Comparison of ENCODE assay signal across 8 mouse cellular contexts in the genomic region with DNA sequence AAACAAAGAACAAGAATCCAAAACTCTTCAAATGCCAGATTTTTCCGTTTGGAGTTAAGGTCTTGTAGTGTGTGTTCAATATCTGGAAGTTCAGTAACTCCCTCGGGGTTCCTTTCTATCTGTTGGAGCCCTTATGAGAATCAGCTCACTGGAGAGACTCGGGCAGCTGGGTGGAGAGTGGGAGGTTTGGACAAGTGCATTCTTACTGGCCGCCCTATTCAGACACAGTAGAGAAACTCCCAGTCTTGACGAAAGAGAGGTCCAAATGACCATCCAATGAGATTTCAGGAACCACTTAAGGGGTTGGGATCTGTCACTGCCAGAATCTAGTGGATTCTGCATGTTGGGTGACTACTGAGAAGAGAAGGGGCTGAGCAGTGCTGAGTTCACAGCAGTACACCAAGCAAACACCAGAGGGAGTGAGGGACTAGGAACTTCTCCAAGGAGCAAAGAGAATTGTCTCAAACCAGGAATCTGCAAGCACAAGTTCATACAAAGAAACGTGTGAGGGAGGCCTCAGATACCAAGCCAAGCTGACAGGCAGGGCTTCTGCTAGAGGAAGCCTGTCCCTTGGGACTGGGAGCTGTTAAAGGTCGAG.
A peak's percentile ranks its signal among the peaks of the same experiment; 100 is the strongest.
DNase-seq lines count a peak whose midpoint lies in the region; ATAC-seq and TF ChIP-seq lines count a peak whose summit lies in the region.
"Had no signal": no experiment of that assay in that cellular context is flagged by ENCODE, and none has a peak within 500 bp of the region (broad histone marks: within the 10 kb centered on the region; RNA-seq: fewer than 3 reads in every experiment).

No protein-coding gene starts in this region.

- H3K4me3 ChIP-seq in ES-Bruce4 (ENCODE audit: low read depth, low read length) = no peak overlapping the region
- no peak overlapping the region for H3K4me3 ChIP-seq in neural tube, embryonic 14.5 days (ENCODE audit: low read depth, low read length)
- H3K4me3 ChIP-seq: erythroblast, embryonic 14.5 days had no signal

- H3K36me3 ChIP-seq in ES-Bruce4 (ENCODE audit: control insufficient read depth, insufficient read depth, low read length, poor library complexity, severe bottlenecking) = no peaks in the 10 kb centered on the region
- H3K36me3 ChIP-seq in neural tube, embryonic 14.5 days (ENCODE audit: control insufficient read depth, insufficient read depth, low read length) = no peaks in the 10 kb centered on the region

- peak; percentile 68; the same call in 1 of the 2 replicates for ATAC-seq in neural tube, embryonic 14.5 days (ENCODE audit: low read depth)

- H3K4me1 ChIP-seq in ES-Bruce4 (ENCODE audit: control insufficient read depth, insufficient read depth, low read length) = no peaks in the 10 kb centered on the region
- H3K4me1 ChIP-seq in neural tube, embryonic 14.5 days (ENCODE audit: control insufficient read depth, insufficient read depth, low read length) = no peaks in the 10 kb centered on the region

- no peak overlapping the region for H3K9ac ChIP-seq in ES-Bruce4 (ENCODE audit: low read depth, poor library complexity, severe bottlenecking)
- H3K9ac ChIP-seq in neural tube, embryonic 14.5 days (replicated peaks; ENCODE audit: low read depth, low read length) = no peak overlapping the region

- peak; percentile 43 for DNase-seq in WW6 (ENCODE audit: low read depth, low spot score)
- DNase-seq in embryo, embryonic 10 days (ENCODE audit: low spot score) = peak; percentile 72
- DNase-seq in heart, postnatal 36 days = peak; percentile 4 to 25
- DNase-seq in layer of hippocampus, postnatal 14 days (ENCODE audit: low spot score in 2 of 2) = peak; percentile 51 to 58
- DNase-seq in urinary bladder, postnatal 10 days (ENCODE audit: low spot score) = no peak

- no peaks in the 10 kb centered on the region for H3K9me3 ChIP-seq in ES-Bruce4 (replicated peaks; ENCODE audit: control insufficient read depth, insufficient read depth, low read length, poor library complexity, severe bottlenecking)
- peaks cover 3% of the 10 kb centered on the region; the same call in 1 of the 2 replicates for H3K9me3 ChIP-seq in neural tube, embryonic 14.5 days (ENCODE audit: control insufficient read depth, low read length)

- intact Hi-C loops in heart, postnatal 36 days (cut with DNase I) = loop anchor here (2.0 kb wide), 1 partner anchor 484 kb away; no protein-coding TSS in a partner anchor

- no peaks in the 10 kb centered on the region for H3K27me3 ChIP-seq in ES-Bruce4 (ENCODE audit: control insufficient read depth, insufficient read depth, low read length, poor library complexity, severe bottlenecking)
- no peaks in the 10 kb centered on the region for H3K27me3 ChIP-seq in neural tube, embryonic 14.5 days (ENCODE audit: control insufficient read depth, insufficient read depth, low read length)

- no peak overlapping the region for H3K27ac ChIP-seq in ES-Bruce4 (ENCODE audit: insufficient read depth, low read length)
- no peak overlapping the region for H3K27ac ChIP-seq in neural tube, embryonic 14.5 days (ENCODE audit: low read depth, low read length)

- no peak overlapping the region for H3K4me2 ChIP-seq in neural tube, embryonic 14.5 days (ENCODE audit: low read depth, low read length)

- TF ChIP-seq POLR2A in ES-Bruce4 (IDR thresholded peaks at IDR 0.05; ENCODE audit: insufficient read depth, low read length) = no peak

- TF ChIP-seq CTCF in ES-Bruce4 (IDR thresholded peaks at IDR 0.05; ENCODE audit: low read depth, low read length) = peak; percentile 10

- no peak for TF ChIP-seq EP300 in ES-Bruce4 (IDR thresholded peaks at IDR 0.05; ENCODE audit: insufficient read depth, low read depth, low read length)

- 46% methylated on average over 7 of the region's 7 CpGs for WGBS in neural tube, embryonic 14.5 days
